Comparison of ENCODE assay signal across 28 mouse cellular contexts in the genomic region with DNA sequence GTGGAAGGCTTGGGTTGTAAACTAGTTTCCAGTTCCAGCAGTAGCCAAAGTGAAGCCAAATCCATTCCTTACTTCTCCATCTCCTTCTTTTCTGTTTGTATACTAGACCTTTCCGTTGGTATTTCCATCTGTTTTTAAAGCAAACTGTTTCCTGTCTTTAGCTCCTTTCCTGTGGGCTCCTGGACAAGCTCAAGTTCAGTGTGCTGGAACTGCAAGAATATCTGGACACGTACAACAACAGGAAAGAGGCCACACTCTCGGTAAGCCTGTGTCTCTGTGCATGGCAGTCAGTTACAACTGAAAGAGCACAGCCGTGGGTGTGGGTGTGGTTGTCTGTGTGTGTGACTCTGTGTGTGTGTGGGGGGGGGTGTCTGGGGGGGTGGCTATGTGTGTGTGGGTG. TPM values are rescaled to one million over a fixed set of nuclear protein-coding genes. Genes with fewer than 3 reads are reported as not detected.
A peak's percentile ranks its signal among the peaks of the same experiment; 100 is the strongest.
DNase-seq lines count a peak whose midpoint lies in the region; ATAC-seq and TF ChIP-seq lines count a peak whose summit lies in the region.
"Had no signal": no experiment of that assay in that cellular context is flagged by ENCODE, and none has a peak within 500 bp of the region (broad histone marks: within the 10 kb centered on the region; RNA-seq: fewer than 3 reads in every experiment).

No protein-coding gene starts in this region.

- DNase-seq in heart, adult 9 months (ENCODE audit: low spot score in 2 of 2): peak; percentile 28 to 35
- DNase-seq in heart, postnatal 25 days (ENCODE audit: low spot score): no peak
- DNase-seq in lung, adult 2 months: no peak
- DNase-seq in right cerebral cortex, postnatal 36 days (ENCODE audit: low spot score in 2 of 2): no peak
- no peak for DNase-seq in ovary, adult 18-20 months (ENCODE audit: low spot score)
- DNase-seq: cerebellum, adult 2 months; layer of hippocampus, postnatal 36 days; right cerebral cortex, adult 18-20 months; thymus, postnatal 14 days had no signal

- H3K27ac ChIP-seq in lung, embryonic 15.5 days: peak overlapping the region; percentile 37; the same call in 1 of the 2 replicates
- peak overlapping the region; percentile 71 for H3K27ac ChIP-seq in heart, embryonic 13.5 days (replicated peaks)
- H3K27ac ChIP-seq: embryonic facial prominence, embryonic 10.5 days; midbrain, embryonic 12.5 days had no signal

- intact Hi-C loops in heart, postnatal 25 days (cut with DNase I): no loop called here

- no peak overlapping the region for H3K9ac ChIP-seq in lung, embryonic 15.5 days
- H3K9ac ChIP-seq in heart, embryonic 13.5 days: no peak overlapping the region
- H3K9ac ChIP-seq: midbrain, embryonic 12.5 days had no signal

- no peak for ATAC-seq in lung, embryonic 15.5 days (ENCODE audit: borderline replicate concordance, extremely low read depth, low FRiP score, low TSS enrichment)
- no peak for ATAC-seq in heart, embryonic 13.5 days (ENCODE audit: extremely low read depth, insufficient number of reproducible peaks, low FRiP score, low TSS enrichment)
- ATAC-seq in megakaryocyte progenitor cell, adult 5-6 weeks (replicated peaks; ENCODE audit: poor library complexity): peak; percentile 20; the same call in 1 of the 2 replicates
- ATAC-seq: hindbrain, embryonic 16.5 days; intestine, embryonic 16.5 days had no signal

- WGBS in lung, embryonic 15.5 days: 53% methylated on average over 4 of the region's 4 CpGs
- WGBS in lung, adult 2 months: 49% methylated on average over 4 of the region's 4 CpGs
- WGBS in heart, embryonic 13.5 days: 49% methylated on average over 4 of the region's 4 CpGs

- TF ChIP-seq CTCF in lung, adult 2 months (IDR thresholded peaks at IDR 0.05; ENCODE audit: insufficient read depth, low read length): no peak

- H3K9me3 ChIP-seq in lung, embryonic 15.5 days: no peaks in the 10 kb centered on the region
- 0 out of 2 replicates have a peak, but pooled peaks cover 5% of the 10 kb centered on the region for H3K9me3 ChIP-seq in heart, embryonic 13.5 days
- H3K9me3 ChIP-seq: embryonic facial prominence, embryonic 10.5 days; midbrain, embryonic 12.5 days had no signal

- no peaks in the 10 kb centered on the region for H3K36me3 ChIP-seq in lung, embryonic 15.5 days
- peaks cover 74% of the 10 kb centered on the region for H3K36me3 ChIP-seq in heart, embryonic 13.5 days
- H3K36me3 ChIP-seq: embryonic facial prominence, embryonic 10.5 days had no signal

- H3K27me3 ChIP-seq in lung, embryonic 15.5 days: no peaks in the 10 kb centered on the region
- no peaks in the 10 kb centered on the region for H3K27me3 ChIP-seq in heart, embryonic 13.5 days (replicated peaks)
- H3K27me3 ChIP-seq: midbrain, embryonic 12.5 days had no signal

- TF ChIP-seq POLR2A in lung, adult 2 months (IDR thresholded peaks at IDR 0.05; ENCODE audit: borderline replicate concordance, extremely low read depth, low read depth, low read length): no peak

- no peaks in the 10 kb centered on the region for H3K4me1 ChIP-seq in lung, embryonic 15.5 days
- no peaks in the 10 kb centered on the region for H3K4me1 ChIP-seq in lung, adult 2 months (ENCODE audit: control insufficient read depth, insufficient read depth, low read length)
- H3K4me1 ChIP-seq in heart, embryonic 13.5 days: no peaks in the 10 kb centered on the region
- H3K4me1 ChIP-seq: embryonic facial prominence, embryonic 10.5 days; midbrain, embryonic 12.5 days had no signal

- H3K4me2 ChIP-seq in lung, embryonic 15.5 days: no peak overlapping the region
- no peak overlapping the region for H3K4me2 ChIP-seq in heart, embryonic 13.5 days
- H3K4me2 ChIP-seq: midbrain, embryonic 12.5 days had no signal

- no peak overlapping the region for H3K4me3 ChIP-seq in lung, embryonic 15.5 days
- no peak overlapping the region for H3K4me3 ChIP-seq in lung, adult 2 months (replicated peaks; ENCODE audit: extremely low read depth, low read depth, low read length)
- H3K4me3 ChIP-seq in heart, embryonic 13.5 days: no peak overlapping the region
- H3K4me3 ChIP-seq: embryonic facial prominence, embryonic 10.5 days; midbrain, embryonic 12.5 days had no signal

RNA-seq across cellular contexts. Expression of a gene that starts 39.4 kb away (rescaled TPM):
- total RNA-seq in heart, postnatal 25 days (2021): not detected
- not detected in 2 replicates for polyA plus RNA-seq in lung, embryonic 15.5 days (2015; fragmentation: Nextera tagmentation; extraction: Ambion mirVana)
- polyA plus RNA-seq in lung, adult 2 months (2012; rRNA removed): not detected in 2 replicates
- not detected in 2 replicates for polyA plus RNA-seq in heart, embryonic 13.5 days (2015; fragmentation: Nextera tagmentation; extraction: Ambion mirVana)
- total RNA-seq in megakaryocyte progenitor cell, adult 5-6 weeks (2015): not detected in 2 replicates
- total RNA-seq in megakaryocyte progenitor cell, adult 5-6 weeks (2017): not detected in 2 replicates
- total RNA-seq: adrenal gland, adult 18-20 months; adrenal gland, postnatal 4 days; common myeloid progenitor, adult 5-6 weeks; gastrocnemius, adult 18-20 months; hematopoietic stem cell, adult 5-6 weeks; layer of hippocampus, adult 18-20 months; layer of hippocampus, postnatal 36 days; monocyte, adult 5-6 weeks had no signal
- polyA plus RNA-seq: C2C12; cerebellum, adult 2 months; embryonic facial prominence, embryonic 10.5 days; forebrain, embryonic 11.5 days; hindbrain, embryonic 16.5 days; intestine, embryonic 16.5 days; kidney, embryonic 16.5 days; limb, embryonic 14.5 days; midbrain, embryonic 12.5 days; neural tube, embryonic 11.5 days had no signal

RNA-seq across cellular contexts. Expression of a gene that starts 43.8 kb away (rescaled TPM):
- total RNA-seq in heart, postnatal 25 days (2021): 1 to 10 TPM; 2.5 to 2.8 TPM
- 23.8 and 29.2 TPM in 2 replicates for polyA plus RNA-seq in lung, embryonic 15.5 days (2015; fragmentation: Nextera tagmentation; extraction: Ambion mirVana)
- polyA plus RNA-seq in lung, adult 2 months (2012; rRNA removed): 0.94 and 1.8 TPM in 2 replicates
- 16.6 and 20.2 TPM in 2 replicates for polyA plus RNA-seq in heart, embryonic 13.5 days (2015; fragmentation: Nextera tagmentation; extraction: Ambion mirVana)
- total RNA-seq in megakaryocyte progenitor cell, adult 5-6 weeks (2015): 36.1 and 52.9 TPM in 2 replicates
- total RNA-seq in megakaryocyte progenitor cell, adult 5-6 weeks (2017): 37.4 and 45.7 TPM in 2 replicates

Comparison
In these comparisons a context has a peak if more than half of its experiments do, and no peak if none do; other contexts are left out.
1. DNase-seq: peak in heart, adult 9 months (2 of 2); none in heart, postnatal 25 days (single experiment), lung, adult 2 months (single experiment), right cerebral cortex, postnatal 36 days (0 of 2) and ovary, adult 18-20 months (single experiment).